Mouse (Mus musculus) liver, adult 2 months (tissue): Measurements from ENCODE around the gene Calcoco1. TPM values are rescaled to one million over a fixed set of nuclear protein-coding genes. Genes with fewer than 3 reads are reported as not detected.

Experiments
- DNase-seq: peaks from one replicate; pipeline ENCODE4 v3.0.0-alpha.2; 2011; ENCODE audit warnings: low read depth, low spot score; ENCODE audit errors: extremely low read depth
- H3K27ac ChIP-seq: fragments of 200-500 bp; replicated peaks from 2 replicates; pipeline ENCODE4 v1.5.1; 2012; ENCODE audit warnings: low read depth, mild to moderate bottlenecking, control low read depth, inconsistent platforms, low read length; ENCODE audit not compliant: insufficient read depth
- H3K27me3 ChIP-seq: fragments of 200-500 bp; 2 replicates; pipeline ENCODE4 v1.6.1; 2012; ENCODE audit warnings: mild to moderate bottlenecking, moderate library complexity, low read length, inconsistent platforms; ENCODE audit not compliant: control insufficient read depth, insufficient read depth
- H3K36me3 ChIP-seq: fragments of 200-500 bp; 2 replicates; pipeline ENCODE4 v1.6.1; 2012; ENCODE audit warnings: low read length, inconsistent platforms; ENCODE audit not compliant: control insufficient read depth, insufficient read depth
- H3K4me1 ChIP-seq: fragments of 200-500 bp; 2 replicates; pipeline ENCODE4 v1.6.1; 2011; ENCODE audit warnings: low read length; ENCODE audit not compliant: control insufficient read depth, insufficient read depth
- H3K4me3 ChIP-seq: fragments of 200-500 bp; 2 replicates; pipeline ENCODE4 v1.5.1; 2011; ENCODE audit warnings: low read depth, mild to moderate bottlenecking, control low read depth, low read length, moderate library complexity; ENCODE audit not compliant: insufficient read depth
- H3K79me2 ChIP-seq: fragments of 200-500 bp; 2 replicates; pipeline ENCODE4 v1.6.1; 2012; ENCODE audit warnings: inconsistent platforms, mild to moderate bottlenecking, low read length, moderate library complexity; ENCODE audit not compliant: control insufficient read depth, insufficient read depth
- H3K9ac ChIP-seq: fragments of 200-500 bp; 2 replicates; pipeline ENCODE4 v1.6.1; 2012; ENCODE audit warnings: low read depth, mild to moderate bottlenecking, control low read depth, inconsistent platforms, low read length
- CTCF ChIP-seq: fragments of 200-500 bp; IDR thresholded peaks from 2 replicates; pipeline ENCODE4 v1.5.1; 2011; ENCODE audit warnings: low read depth, low read length, control low read depth
- POLR2A ChIP-seq: fragments of 200-500 bp; IDR thresholded peaks from 2 replicates; pipeline ENCODE4 v1.6.1; 2011; ENCODE audit warnings: low read length, control low read depth; ENCODE audit not compliant: insufficient read depth; ENCODE audit errors: extremely low read depth
- WGBS: fragments of 180-500 bp; shearing (Covaris S2); methylation state at CpG from one replicate; pipeline ENCODE4 v1.1.7; 2018; 5-methylcytosine and 5-hydroxymethylcytosine counted together
- polyA plus RNA-seq: library from polyadenylated mRNA; depleted of rRNA; stranded (reverse); fragments of >200 nt; gene quantifications from 2 replicates; pipeline ENCODE4 v1.2.3, GENCODE M21; 2012
- total RNA-seq: library from RNA; depleted of rRNA; stranded (reverse); fragments of >200 nt; gene quantifications from 2 replicates; pipeline ENCODE4 v1.2.3, GENCODE M21; 2014

Calcoco1 gene
- total and polyA plus RNA-seq, 2 experiments = 20.5 to 22.8 TPM

GRCm38 (mm10) chr15:102723358-102724135 lies 1.6 kb upstream of the Calcoco1 start:
- Histone ChIP-seq H3K36me3 (peaks cover 3% of the 10 kb centered on the region; the same call in 1 of the 2 replicates), H3K9ac (no peak overlapping the region), H3K4me1 (peaks cover 4% of the 10 kb centered on the region; the same call in 1 of the 2 replicates), H3K27me3 (no peaks in the 10 kb centered on the region), H3K4me3 (no peak overlapping the region), H3K79me2 (no peaks in the 10 kb centered on the region), H3K27ac (no peak overlapping the region)
- DNase-seq = no peak
- TF ChIP-seq CTCF (no peak), POLR2A (no peak)
- WGBS = 85% methylated on average over 10 of the region's 10 CpGs

- TF ChIP-seq POLR2A = no peak
- TF ChIP-seq CTCF = no peak
- H3K36me3 ChIP-seq = peaks cover 12% of the 10 kb centered on the region; the same call in 1 of the 2 replicates
- no peak for DNase-seq
- H3K9ac ChIP-seq = no peak overlapping the region
- no peak overlapping the region for H3K27ac ChIP-seq
- WGBS = 47% methylated on average over 4 of the region's 4 CpGs
- no peaks in the 10 kb centered on the region for H3K79me2 ChIP-seq
- no peak overlapping the region for H3K4me3 ChIP-seq
- no peaks in the 10 kb centered on the region for H3K27me3 ChIP-seq
- peaks cover 4% of the 10 kb centered on the region; the same call in 1 of the 2 replicates for H3K4me1 ChIP-seq
These were observed 538 bp upstream of the Calcoco1 start for GRCm38 (mm10) chr15:102722500-102722931.

GRCm38 (mm10) chr15:102721016-102721898 lies 721 bp downstream of the Calcoco1 start:
- peak overlapping the region; percentile 75 for H3K27ac ChIP-seq
- H3K9ac ChIP-seq = peak overlapping the region; percentile 80
- no peak for TF ChIP-seq CTCF
- H3K27me3 ChIP-seq = no peaks in the 10 kb centered on the region
- WGBS = 14% methylated on average over 14 of the region's 14 CpGs
- H3K4me1 ChIP-seq = peaks cover 4% of the 10 kb centered on the region; the same call in 1 of the 2 replicates
- H3K79me2 ChIP-seq = no peaks in the 10 kb centered on the region
- H3K4me3 ChIP-seq = peak overlapping the region; percentile 73
- H3K36me3 ChIP-seq = peaks cover 21% of the 10 kb centered on the region; the same call in 1 of the 2 replicates
- DNase-seq = no peak

- H3K79me2 ChIP-seq = no peaks in the 10 kb centered on the region
- H3K36me3 ChIP-seq = peaks cover 55% of the 10 kb centered on the region; the same call in 1 of the 2 replicates
- TF ChIP-seq CTCF = no peak
- TF ChIP-seq POLR2A = no peak
- H3K4me1 ChIP-seq = peaks cover 2% of the 10 kb centered on the region; the same call in 1 of the 2 replicates
- 86% methylated on average over 12 of the region's 12 CpGs for WGBS
- DNase-seq = no peak
- no peak overlapping the region for H3K27ac ChIP-seq
- H3K4me3 ChIP-seq = no peak overlapping the region
- no peaks in the 10 kb centered on the region for H3K27me3 ChIP-seq
- H3K9ac ChIP-seq = no peak overlapping the region
These were observed 5.8 kb downstream of the Calcoco1 start for GRCm38 (mm10) chr15:102716132-102716531.

- 93% methylated on average over 6 of the region's 6 CpGs for WGBS
- Histone ChIP-seq H3K9ac (no peak overlapping the region), H3K79me2 (no peaks in the 10 kb centered on the region), H3K4me3 (no peak overlapping the region), H3K36me3 (peaks cover 30% of the 10 kb centered on the region), H3K27ac (no peak overlapping the region), H3K27me3 (no peaks in the 10 kb centered on the region), H3K4me1 (no peaks in the 10 kb centered on the region)
- no peak for DNase-seq
- no peak for TF ChIP-seq POLR2A
- no peak for TF ChIP-seq CTCF
These were observed 14.2 kb downstream of the Calcoco1 start for GRCm38 (mm10) chr15:102707736-102708269.
